Mouse (Mus musculus) olfactory bulb, adult 2 months (tissue): Measurements from ENCODE around the gene 4930402H24Rik.

Experiments used
- CTCF ChIP-seq: fragments of 200-500 bp; IDR thresholded peaks from 2 replicates; pipeline ENCODE4 v1.5.1; 2012; ENCODE audit warnings: low read depth, mild to moderate bottlenecking, low read length, moderate library complexity; ENCODE audit not compliant: insufficient read depth
- POLR2A ChIP-seq: fragments of 200-500 bp; IDR thresholded peaks from 2 replicates; pipeline ENCODE4 v1.6.1; 2012; ENCODE audit warnings: mild to moderate bottlenecking, low read depth, low read length, moderate library complexity; ENCODE audit not compliant: insufficient read depth

DNA sequence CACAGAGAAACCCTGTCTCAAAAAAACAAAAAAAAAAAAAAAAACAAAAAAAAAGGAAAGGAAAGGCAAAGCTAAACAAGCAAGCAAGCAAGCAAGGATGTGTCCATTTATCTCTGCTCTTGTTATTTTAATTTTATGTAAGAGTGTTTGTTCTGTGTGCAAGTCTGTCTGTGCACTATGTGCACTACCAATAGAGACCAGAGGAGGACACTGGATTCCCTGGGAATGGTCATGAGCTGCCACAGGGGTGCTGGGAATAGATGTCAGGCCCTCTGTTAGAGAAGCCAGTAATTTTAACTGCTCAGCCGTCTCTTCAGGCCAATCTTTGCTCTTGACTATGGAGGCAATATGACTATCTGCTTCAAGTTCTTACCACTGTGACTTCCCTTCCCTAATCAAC is 162.6 kb downstream of the 4930402H24Rik start:
- no peak for TF ChIP-seq CTCF
- no peak for TF ChIP-seq POLR2A
